Mouse (Mus musculus): ENCODE results near the gene Baiap2l2. TPM values are rescaled to one million over a fixed set of nuclear protein-coding genes. Genes with fewer than 3 reads are reported as not detected.
"Not testable (repeated sequence)": the region's sequence is repeated elsewhere in the genome, so short reads cannot be mapped to it uniquely, and the experiment has no call there.

The Baiap2l2 gene
- polyA plus RNA-seq, 1 experiment from 2014 or later, result 1.4 TPM

GRCm38 (mm10) chr15:79225780-79226179 is 59.6 kb downstream of the Baiap2l2 start:
- not testable (repeated sequence) for H3K9ac ChIP-seq (replicated peaks); H3K9me3 ChIP-seq; H3K27me3 ChIP-seq; H3K4me3 ChIP-seq (replicated peaks); H3K36me3 ChIP-seq; ATAC-seq; H3K4me2 ChIP-seq (replicated peaks); H3K27ac ChIP-seq
- H3K4me1 ChIP-seq (replicated peaks), result peaks cover 29% of the 10 kb centered on the region
- WGBS, result 76% methylated on average over 2 of the region's 2 CpGs

GRCm38 (mm10) chr15:79224685-79225084 is 60.7 kb downstream of the Baiap2l2 start:
- ATAC-seq, result peak; percentile 49
- peaks cover 21% of the 10 kb centered on the region for H3K4me1 ChIP-seq (replicated peaks)
- H3K9ac ChIP-seq (replicated peaks), result 0 out of 2 replicates have a peak overlapping the region, but pooled peaks have one; percentile 28
- WGBS, result 2% methylated on average over 5 of the region's 5 CpGs
- no peaks in the 10 kb centered on the region for H3K9me3 ChIP-seq
- H3K4me3 ChIP-seq (replicated peaks), result no peak overlapping the region
- no peak overlapping the region for H3K27ac ChIP-seq
- H3K36me3 ChIP-seq, result no peaks in the 10 kb centered on the region
- peak overlapping the region; percentile 5; the same call in 1 of the 2 replicates for H3K4me2 ChIP-seq (replicated peaks)
- H3K27me3 ChIP-seq, result peaks cover 3% of the 10 kb centered on the region; the same call in 1 of the 2 replicates

- Histone ChIP-seq H3K27ac (no peak overlapping the region), H3K9me3 (no peaks in the 10 kb centered on the region), H3K4me1 (replicated peaks) (peaks cover 21% of the 10 kb centered on the region), H3K4me3 (replicated peaks) (no peak overlapping the region), H3K4me2 (replicated peaks) (no peak overlapping the region), H3K9ac (replicated peaks) (0 out of 2 replicates have a peak overlapping the region, but pooled peaks have one; percentile 3), H3K27me3 (peaks cover 3% of the 10 kb centered on the region; the same call in 1 of the 2 replicates), H3K36me3 (no peaks in the 10 kb centered on the region)
- ATAC-seq, result no peak
- WGBS, result 3% methylated on average over 5 of the region's 5 CpGs
Observed at GRCm38 (mm10) chr15:79223641-79224040, 61.7 kb downstream of the Baiap2l2 start.

- Histone ChIP-seq H3K27ac (no peak overlapping the region), H3K9me3 (no peaks in the 10 kb centered on the region), H3K4me3 (replicated peaks) (no peak overlapping the region), H3K4me2 (replicated peaks) (no peak overlapping the region), H3K9ac (replicated peaks) (0 out of 2 replicates have a peak overlapping the region, but pooled peaks have one; percentile 39), H3K27me3 (peaks cover 3% of the 10 kb centered on the region; the same call in 1 of the 2 replicates), H3K4me1 (replicated peaks) (peaks cover 14% of the 10 kb centered on the region), H3K36me3 (no peaks in the 10 kb centered on the region)
- WGBS, result 0% methylated on average over 1 of the region's 1 CpGs
- no peak for ATAC-seq
Observed at GRCm38 (mm10) chr15:79219572-79219971, 65.8 kb downstream of the Baiap2l2 start.

GRCm38 (mm10) chr15:79216191-79216590 is 69.1 kb downstream of the Baiap2l2 start:
- H3K36me3 ChIP-seq, result no peaks in the 10 kb centered on the region
- no peaks in the 10 kb centered on the region for H3K9me3 ChIP-seq
- H3K27me3 ChIP-seq, result no peaks in the 10 kb centered on the region
- 73% methylated on average over 3 of the region's 3 CpGs for WGBS
- H3K27ac ChIP-seq, result no peak overlapping the region
- H3K4me2 ChIP-seq (replicated peaks), result no peak overlapping the region
- H3K4me1 ChIP-seq (replicated peaks), result 0 out of 2 replicates have a peak, but pooled peaks cover 5% of the 10 kb centered on the region
- no peak overlapping the region for H3K9ac ChIP-seq (replicated peaks)
- ATAC-seq, result no peak
- H3K4me3 ChIP-seq (replicated peaks), result no peak overlapping the region

- no peaks in the 10 kb centered on the region for H3K9me3 ChIP-seq
- no peak overlapping the region for H3K4me3 ChIP-seq (replicated peaks)
- no peak overlapping the region for H3K27ac ChIP-seq
- ATAC-seq, result no peak
- H3K4me2 ChIP-seq (replicated peaks), result no peak overlapping the region
- H3K4me1 ChIP-seq (replicated peaks), result no peaks in the 10 kb centered on the region
- H3K36me3 ChIP-seq, result no peaks in the 10 kb centered on the region
- 72% methylated on average over 6 of the region's 6 CpGs for WGBS
- H3K9ac ChIP-seq (replicated peaks), result no peak overlapping the region
- H3K27me3 ChIP-seq, result no peaks in the 10 kb centered on the region
Observed at GRCm38 (mm10) chr15:79213591-79213990, 71.7 kb downstream of the Baiap2l2 start.

GRCm38 (mm10) chr15:79212750-79213446 is 72.4 kb downstream of the Baiap2l2 start:
- Histone ChIP-seq H3K36me3 (no peaks in the 10 kb centered on the region), H3K27me3 (no peaks in the 10 kb centered on the region), H3K4me1 (replicated peaks) (no peaks in the 10 kb centered on the region), H3K9ac (replicated peaks) (no peak overlapping the region), H3K9me3 (no peaks in the 10 kb centered on the region), H3K4me3 (replicated peaks) (no peak overlapping the region), H3K4me2 (replicated peaks) (no peak overlapping the region), H3K27ac (no peak overlapping the region)
- 88% methylated on average over 26 of the region's 26 CpGs for WGBS
- no peak for ATAC-seq

GRCm38 (mm10) chr15:79210357-79210756 is 75.0 kb downstream of the Baiap2l2 start:
- Histone ChIP-seq H3K27ac (no peak overlapping the region), H3K36me3 (no peaks in the 10 kb centered on the region), H3K4me3 (replicated peaks) (no peak overlapping the region), H3K4me1 (replicated peaks) (no peaks in the 10 kb centered on the region), H3K4me2 (replicated peaks) (no peak overlapping the region), H3K27me3 (no peaks in the 10 kb centered on the region), H3K9me3 (no peaks in the 10 kb centered on the region), H3K9ac (replicated peaks) (no peak overlapping the region)
- WGBS, result 79% methylated on average over 2 of the region's 2 CpGs
- no peak for ATAC-seq

GRCm38 (mm10) chr15:79208758-79209439 is 76.4 kb downstream of the Baiap2l2 start:
- Histone ChIP-seq H3K9me3 (no peaks in the 10 kb centered on the region), H3K9ac (replicated peaks) (no peak overlapping the region), H3K4me1 (replicated peaks) (no peaks in the 10 kb centered on the region), H3K27ac (no peak overlapping the region), H3K4me3 (replicated peaks) (no peak overlapping the region), H3K36me3 (no peaks in the 10 kb centered on the region), H3K27me3 (no peaks in the 10 kb centered on the region), H3K4me2 (replicated peaks) (no peak overlapping the region)
- 79% methylated on average over 27 of the region's 27 CpGs for WGBS
- no peak for ATAC-seq

GRCm38 (mm10) chr15:79208211-79208610 is 77.1 kb downstream of the Baiap2l2 start:
- no peak for ATAC-seq
- Histone ChIP-seq H3K9ac (replicated peaks) (no peak overlapping the region), H3K27ac (no peak overlapping the region), H3K4me3 (replicated peaks) (no peak overlapping the region), H3K4me1 (replicated peaks) (no peaks in the 10 kb centered on the region), H3K4me2 (replicated peaks) (no peak overlapping the region), H3K9me3 (no peaks in the 10 kb centered on the region), H3K36me3 (no peaks in the 10 kb centered on the region), H3K27me3 (no peaks in the 10 kb centered on the region)
- 80% methylated on average over 6 of the region's 6 CpGs for WGBS
